Mouse (Mus musculus) left cerebral cortex, postnatal 25 days (tissue): ENCODE results near the gene Asphd2. TPM values are rescaled to one million over a fixed set of nuclear protein-coding genes. Genes with fewer than 3 reads are reported as not detected.
"Not testable (repeated sequence)": the region's sequence is repeated elsewhere in the genome, so short reads cannot be mapped to it uniquely, and the experiment has no call there.

Experiments
- DNase-seq, 2 experiments: peaks; one replicate each; pipeline ENCODE4 v3.0.0; 2022; ENCODE audit warnings: low spot score in 2 of 2, mixed read lengths in 1 of 2
- intact Hi-C: fragments of 180-260 bp; cut with DNase I; formaldehyde crosslinking; loops from one replicate; pipeline ENCODE4 v1.15.1; 2025
- total RNA-seq, 2 experiments: library from RNA; stranded (reverse); gene quantifications; 2 replicates each; pipeline ENCODE4 v1.2.3; 2021

The Asphd2 gene
- total RNA-seq: 100 to 1,000 TPM; 176 TPM

DNA sequence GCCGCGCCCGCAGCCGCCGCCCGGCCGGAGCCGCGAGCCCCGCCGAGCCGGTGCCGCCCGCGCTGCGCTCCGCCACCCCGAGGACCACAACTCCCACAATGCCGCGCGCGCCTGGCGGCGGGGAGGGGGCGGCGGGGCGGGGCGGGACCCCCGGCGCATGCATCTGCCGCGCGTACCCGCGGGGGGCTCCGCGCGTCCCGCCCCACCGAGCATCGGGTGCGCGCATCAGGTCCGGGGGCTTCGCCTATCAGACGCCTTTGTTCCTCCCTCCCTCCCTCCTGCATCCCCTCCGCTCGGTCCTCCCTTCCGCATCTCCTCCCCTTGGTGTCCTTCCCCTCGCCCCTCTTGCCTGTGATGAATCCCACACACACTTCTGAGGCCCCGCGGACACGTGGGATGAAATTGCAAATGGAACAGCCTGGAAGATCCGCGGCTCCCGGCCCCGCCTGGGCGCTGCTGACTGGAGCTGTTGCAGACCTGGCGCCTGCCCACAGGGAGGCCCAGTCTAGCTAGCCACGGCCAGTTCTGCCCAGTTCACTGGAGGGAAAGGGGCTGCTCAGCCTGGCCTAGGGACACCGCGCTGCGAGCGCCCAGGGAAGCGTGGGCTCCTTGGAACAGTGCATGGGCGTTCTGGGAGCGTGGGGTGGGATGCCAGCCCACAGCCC, at the start of gene Asphd2:
Asphd2 (minus strand) TSS at position 88 of the 665 bp plus-strand sequence.
- peak; percentile 85 to 92 for DNase-seq
- intact Hi-C loops: loop anchor here (1.0 to 2.0 kb wide), 2 partner anchors 32 to 51 kb away; no protein-coding TSS in a partner anchor

DNA sequence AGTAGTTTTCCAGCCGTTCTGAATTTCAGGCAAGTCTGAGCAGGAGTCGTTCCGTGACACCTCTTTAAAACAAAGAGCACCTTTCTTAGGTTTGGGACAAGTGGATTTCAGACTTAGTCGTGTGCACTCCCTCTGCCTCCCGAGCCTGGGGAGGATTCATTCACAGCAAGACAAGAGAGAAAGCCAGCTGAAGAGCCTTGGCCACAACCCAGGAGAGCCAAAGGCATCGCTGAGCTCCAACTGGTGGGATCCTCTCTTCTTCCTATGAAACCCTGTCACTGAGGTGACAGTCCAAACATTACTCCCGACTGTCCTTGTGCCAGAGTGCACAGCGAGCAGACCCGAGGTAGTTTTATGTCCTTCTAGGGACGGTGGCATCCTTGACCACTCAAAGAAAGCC, 43.9 kb upstream of the Asphd2 start:
- intact Hi-C loops: loop anchor here (10.0 kb wide), 1 partner anchor 616 kb away; no protein-coding TSS in a partner anchor
- DNase-seq: no peak

DNA sequence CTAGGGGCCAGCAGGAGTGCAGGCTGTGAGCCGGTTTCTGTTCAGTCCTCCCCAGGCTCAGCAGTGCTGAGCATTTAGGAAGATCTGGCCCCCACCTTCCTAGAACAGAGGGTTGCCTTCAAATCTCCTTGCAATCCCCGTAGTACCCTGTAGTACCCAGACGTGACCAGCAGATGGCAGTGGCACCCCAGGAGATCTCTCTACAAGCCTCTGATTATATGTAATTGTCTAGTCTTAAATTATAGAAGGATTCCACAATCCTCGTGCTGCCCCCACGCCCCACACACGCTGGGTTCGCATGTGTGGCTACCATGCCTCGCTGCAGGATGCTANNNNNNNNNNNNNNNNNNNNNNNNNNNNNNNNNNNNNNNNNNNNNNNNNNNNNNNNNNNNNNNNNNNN, 38.3 kb upstream of the Asphd2 start:
- DNase-seq: peak; percentile 84 to 91
- intact Hi-C loops: loop anchor here (5.0 to 10.0 kb wide), 2 partner anchors 429 to 622 kb away; no protein-coding TSS in a partner anchor

DNA sequence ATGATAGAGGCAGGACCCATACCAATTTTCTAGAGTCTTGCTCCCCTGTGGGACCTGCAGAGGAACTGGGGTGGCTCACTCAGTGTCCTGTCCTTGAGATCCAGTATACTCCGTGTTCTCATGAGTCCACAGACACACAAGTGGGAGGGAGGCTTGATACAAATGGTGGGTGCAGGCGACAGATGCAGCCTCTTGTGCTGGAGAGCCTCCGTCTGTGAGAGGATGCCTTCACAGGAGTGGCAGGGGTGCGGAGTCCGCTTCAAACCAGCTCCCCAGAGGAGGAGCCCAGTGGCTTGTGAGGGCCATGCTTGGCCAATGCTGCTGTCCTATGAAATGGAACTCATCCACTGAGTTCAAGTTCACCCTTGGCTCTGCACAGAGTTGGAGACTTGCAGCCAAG, 37.4 kb upstream of the Asphd2 start:
- DNase-seq: peak in 1 of 2 experiments; percentile 64
- intact Hi-C loops: loop anchor here (5.0 to 10.0 kb wide), 2 partner anchors 430 to 623 kb away; no protein-coding TSS in a partner anchor

DNA sequence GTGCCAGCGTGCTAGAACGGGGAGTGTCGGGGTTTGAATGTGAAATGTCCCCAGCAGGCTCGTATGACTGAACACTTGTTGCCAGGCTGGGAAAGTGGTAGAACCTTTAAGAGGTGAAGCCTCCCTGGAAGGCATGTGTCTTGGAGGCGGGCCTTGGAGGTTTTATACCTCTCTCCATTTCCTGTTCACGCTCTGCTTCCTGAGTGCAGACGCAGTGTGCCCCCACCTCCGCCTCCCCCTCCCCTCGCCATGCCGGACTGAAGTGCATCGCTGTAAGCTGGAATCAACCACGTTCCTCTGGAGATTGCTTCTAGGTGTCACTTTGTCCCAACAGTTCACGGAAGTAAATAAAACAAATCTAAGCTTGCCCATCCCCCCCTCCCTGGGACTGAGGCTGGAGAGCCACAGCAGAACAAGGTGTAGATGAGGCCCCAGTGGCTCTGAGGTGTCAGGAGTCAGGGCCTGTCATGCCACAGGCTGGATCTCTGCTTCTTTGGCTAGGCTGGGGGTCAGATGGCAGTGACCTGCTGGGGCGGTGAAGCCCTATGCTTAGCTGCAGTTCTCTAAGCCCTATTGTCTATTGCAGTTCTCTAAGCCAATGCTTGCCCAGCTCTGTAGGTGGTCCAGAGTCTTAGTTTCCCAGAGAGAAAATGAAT, 36.6 kb upstream of the Asphd2 start:
- no peak for DNase-seq
- intact Hi-C loops: loop anchor here (5.0 to 10.0 kb wide), 2 partner anchors 431 to 624 kb away; no protein-coding TSS in a partner anchor

DNA sequence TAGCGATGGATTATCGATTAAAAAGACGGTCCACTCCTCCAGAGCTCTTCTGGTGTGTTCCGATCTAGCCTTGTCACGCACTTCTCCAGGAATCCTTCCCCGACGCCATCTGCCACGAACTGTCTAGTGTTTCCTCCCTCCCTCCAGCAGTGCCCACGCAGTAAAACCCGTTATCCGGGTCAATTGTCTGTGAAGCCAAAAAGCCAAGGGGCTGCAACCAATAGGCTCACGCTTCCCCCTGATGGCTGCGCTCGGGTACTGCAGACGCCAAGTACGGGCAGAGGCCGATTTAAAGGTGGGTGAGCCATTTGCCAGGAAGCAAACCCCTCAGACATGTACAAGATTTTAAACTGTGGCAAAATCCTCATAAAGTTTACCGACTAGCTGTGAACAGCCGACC, 34.3 kb upstream of the Asphd2 start:
- intact Hi-C loops: loop anchor here (5.0 to 10.0 kb wide), 3 partner anchors 64 to 187 kb away; partner anchors contain the start of genes Hps4 and Srrd

DNA sequence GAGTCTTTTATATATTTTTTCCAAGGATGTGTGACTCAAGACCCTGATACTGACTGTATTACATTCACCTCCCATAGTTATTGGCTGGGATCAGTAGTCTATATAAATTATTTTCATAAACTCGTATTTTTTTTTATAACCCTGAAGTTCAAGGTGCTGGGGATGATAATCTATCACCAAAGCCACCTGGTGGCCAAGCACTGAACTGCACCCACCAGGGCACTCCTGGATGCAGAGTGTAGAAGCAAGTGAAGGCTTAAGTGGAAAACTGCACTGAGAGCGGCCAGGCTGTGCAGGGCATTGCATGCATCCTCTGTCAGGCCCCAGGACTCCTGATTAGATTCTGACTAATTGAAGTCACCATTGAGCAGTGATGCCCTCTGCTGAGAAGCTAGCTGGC, 32.6 kb upstream of the Asphd2 start:
- DNase-seq: peak; percentile 57 to 70
- intact Hi-C loops: loop anchor here (2.0 to 10.0 kb wide), 4 partner anchors 32 to 185 kb away; partner anchors contain the start of genes Asphd2, Hps4 and Srrd

More for the DNA sequence above, 34.3 kb upstream of the Asphd2 start:
- peak; percentile 68 to 70 for DNase-seq

DNA sequence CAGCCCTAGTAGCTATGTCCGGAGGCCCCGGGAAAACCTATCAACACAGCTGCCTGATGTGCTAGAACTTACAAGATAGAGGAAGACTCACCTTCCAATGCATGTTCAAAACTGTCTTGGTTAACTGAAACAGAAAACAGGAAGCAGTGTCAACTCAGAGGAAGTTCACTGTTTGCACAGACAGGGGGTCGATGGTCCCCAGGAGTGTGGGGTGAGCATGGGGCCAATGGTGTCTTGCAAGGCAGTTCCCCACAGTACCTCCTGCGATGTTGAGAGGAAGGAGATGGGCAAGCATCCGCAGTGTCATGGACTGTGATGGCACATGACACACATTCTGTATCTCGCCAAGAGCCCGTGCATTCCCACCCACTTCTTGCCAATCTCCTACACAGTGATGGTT, 32.0 kb upstream of the Asphd2 start:
- intact Hi-C loops: loop anchor here (2.0 to 10.0 kb wide), 4 partner anchors 32 to 184 kb away; partner anchors contain the start of genes Asphd2, Hps4 and Srrd
- DNase-seq: no peak

DNA sequence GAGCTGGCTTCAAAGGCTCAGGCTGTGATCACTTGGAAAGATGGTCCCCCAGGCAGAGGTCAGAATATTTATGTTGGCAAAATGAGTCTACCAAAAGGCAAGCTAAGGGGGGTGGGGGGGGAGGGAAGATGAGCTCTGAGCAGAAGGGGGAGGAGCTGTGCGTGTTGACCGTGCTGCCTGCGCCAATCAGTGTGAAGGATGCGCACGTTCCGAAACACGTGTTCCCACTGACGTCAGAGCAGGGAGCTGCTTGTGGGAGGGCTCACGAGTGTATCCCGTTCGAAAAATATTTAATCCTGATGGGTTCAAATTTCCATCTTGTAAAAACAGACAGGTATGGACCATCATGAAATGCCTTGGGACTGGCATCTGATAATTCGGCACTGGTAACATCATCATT, 24.9 kb upstream of the Asphd2 start:
- intact Hi-C loops: no loop called here
- no peak for DNase-seq

DNA sequence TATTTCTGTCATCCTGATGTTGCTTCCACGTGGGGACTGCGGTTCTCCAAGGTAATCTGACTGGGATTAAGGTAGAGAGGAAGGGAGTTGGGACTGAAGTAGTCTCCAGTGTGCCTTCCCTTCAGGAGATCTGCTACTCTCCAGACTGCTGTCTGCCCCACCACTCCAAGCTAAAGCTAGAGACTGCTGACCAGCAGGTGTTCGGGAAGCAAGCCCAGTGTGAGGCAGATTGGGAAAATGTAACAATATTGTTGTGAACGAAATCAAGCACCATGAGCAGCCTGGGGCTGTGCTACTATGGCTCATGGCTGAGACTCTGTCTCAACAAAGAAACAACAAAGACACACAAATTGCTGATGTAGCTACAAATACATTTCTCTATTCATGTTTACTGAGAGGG, 23.4 kb upstream of the Asphd2 start:
- DNase-seq: no peak

DNA sequence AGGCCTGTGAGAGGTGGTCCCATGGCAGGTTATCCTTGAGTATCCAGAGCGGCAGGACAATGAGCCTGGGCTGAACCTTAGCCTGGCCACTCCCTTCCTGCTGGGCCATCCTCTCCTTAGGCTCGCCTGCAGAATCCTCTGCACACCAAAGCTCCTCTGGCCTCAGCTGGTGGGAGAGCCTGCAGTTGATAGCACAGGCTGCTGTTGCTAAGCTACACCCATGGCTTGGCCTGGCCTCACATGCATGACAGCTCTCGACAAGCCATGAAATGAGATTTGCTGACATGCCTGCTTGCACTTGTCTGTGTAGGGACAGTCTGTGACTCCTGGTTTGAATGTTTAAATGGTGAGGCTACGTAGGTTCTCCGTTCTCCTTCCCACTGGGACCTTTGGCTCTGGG, 22.0 kb upstream of the Asphd2 start:
- intact Hi-C loops: no loop called here
- no peak for DNase-seq

More for the DNA sequence above, 23.4 kb upstream of the Asphd2 start:
- intact Hi-C loops: no loop called here

DNA sequence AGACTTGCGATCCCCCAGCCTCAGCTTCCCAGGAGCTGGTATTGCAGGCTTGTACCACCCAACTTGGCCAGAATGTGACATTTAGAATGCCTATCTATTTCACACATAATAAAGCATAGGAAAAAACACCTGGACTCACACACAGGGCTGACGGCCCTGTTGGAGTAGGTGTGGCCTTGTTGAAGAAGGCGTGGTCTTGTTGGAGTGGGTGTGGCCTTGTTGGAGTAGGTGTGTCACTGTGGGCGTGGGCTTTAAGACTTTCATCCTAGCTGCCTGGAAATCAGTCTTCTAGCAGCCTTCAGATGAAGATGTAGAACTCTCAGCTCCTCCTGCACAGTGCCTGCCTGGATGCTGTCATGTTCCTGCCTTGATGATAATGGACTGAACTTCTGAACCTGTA, 18.1 kb upstream of the Asphd2 start:
- DNase-seq, intact Hi-C loops: not testable (repeated sequence)

DNA sequence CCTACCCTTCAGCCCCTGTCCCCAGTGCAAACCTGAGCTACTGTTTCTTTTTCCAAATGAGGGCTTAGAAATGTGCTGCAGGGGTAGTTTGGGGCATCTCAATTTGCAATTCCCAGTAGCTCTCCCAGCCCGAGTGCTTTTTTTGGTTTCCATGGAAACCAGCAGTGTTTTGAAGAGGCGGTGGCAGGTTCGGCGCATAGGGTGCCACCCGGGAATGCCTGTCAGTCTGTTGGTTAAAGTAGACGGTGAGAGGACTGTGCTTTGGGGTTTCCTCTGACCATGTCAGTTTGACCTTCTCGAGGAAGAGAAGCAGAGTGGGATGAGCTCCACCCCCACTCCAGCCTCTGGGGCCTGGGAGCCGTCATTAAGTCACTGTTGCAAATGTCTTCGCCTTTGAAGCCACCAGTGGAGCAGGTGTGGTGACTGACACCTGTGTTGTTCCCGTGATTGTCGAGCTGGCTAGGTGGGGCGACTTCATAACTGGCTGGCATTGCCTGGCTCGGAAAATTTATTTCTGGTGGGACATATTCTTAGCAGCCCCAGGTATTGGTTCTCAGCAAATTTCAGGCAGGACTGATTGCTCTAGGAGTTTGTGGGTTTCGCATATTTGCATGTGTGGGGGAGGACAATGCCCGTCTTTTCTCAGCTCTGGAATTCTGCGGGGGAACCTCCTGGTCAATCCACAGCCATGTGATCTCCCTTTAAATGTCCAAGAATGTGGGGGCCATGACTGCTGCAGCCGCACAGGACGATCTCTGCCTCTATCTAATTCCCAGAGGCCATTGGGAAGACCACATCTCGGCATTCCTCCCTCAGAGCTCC, 17.1 kb upstream of the Asphd2 start:
- intact Hi-C loops: no loop called here
- DNase-seq: peak; percentile 76 to 87

DNA sequence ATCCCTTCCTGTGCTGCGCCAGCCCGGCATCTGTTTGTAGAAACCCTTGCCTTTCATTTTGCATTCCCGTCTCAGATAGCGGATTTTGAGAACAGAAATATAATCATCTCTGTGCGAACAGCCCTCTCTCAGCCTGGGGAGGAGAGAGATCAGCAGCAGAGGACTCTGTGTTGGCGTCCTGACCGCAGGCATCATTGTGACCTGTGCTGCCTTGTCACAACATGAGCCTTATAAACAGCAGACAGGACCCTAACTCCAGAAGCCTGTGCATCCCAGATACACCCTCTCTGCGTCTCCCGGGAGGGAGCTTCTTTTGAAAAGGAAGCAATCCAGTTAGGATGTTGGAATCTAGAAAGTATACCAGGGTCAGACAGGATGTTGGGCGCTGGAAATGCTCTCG, 16.4 kb upstream of the Asphd2 start:
- peak in 1 of 2 experiments; percentile 61 for DNase-seq
- intact Hi-C loops: no loop called here

DNA sequence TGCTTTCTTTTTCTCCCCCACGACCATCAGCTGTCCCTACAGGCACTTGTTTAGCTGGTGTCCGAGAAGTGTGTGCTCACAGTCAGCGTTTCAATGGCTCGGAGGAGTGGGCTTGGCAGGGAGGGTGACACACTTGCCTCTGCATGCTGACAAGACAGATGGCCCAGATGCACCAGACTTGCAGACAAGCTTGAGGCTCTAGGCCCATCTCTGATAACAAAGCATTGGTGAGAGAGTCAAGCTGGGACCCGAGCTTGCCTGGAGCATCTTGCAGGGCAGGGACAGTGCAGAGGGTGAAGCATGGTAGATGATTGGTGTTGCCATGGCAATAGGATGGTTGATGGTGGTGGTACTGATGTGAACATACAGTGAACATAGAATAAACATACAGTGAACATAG, 14.6 kb upstream of the Asphd2 start:
- intact Hi-C loops: no loop called here
- DNase-seq: no peak

DNA sequence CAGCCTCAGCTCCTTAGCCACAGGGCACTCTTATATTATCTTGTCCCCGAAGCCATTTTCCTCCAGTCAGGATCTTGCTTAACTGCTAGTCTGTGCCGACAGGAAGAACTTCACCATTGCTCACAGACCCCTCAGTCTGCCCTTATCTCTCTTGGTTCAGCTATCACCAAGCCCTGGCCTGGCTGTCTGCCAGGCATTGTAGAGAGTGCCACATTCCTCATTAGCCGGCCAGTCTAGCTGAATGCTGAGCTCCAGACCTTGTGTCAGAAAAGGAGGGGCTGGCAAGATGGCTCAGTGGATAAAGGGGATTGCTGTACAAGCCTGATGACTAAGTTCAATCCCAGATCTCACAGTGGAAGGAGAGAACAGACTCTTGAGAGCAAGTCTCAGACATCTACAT, 11.4 kb upstream of the Asphd2 start:
- intact Hi-C loops: no loop called here
- no peak for DNase-seq

DNA sequence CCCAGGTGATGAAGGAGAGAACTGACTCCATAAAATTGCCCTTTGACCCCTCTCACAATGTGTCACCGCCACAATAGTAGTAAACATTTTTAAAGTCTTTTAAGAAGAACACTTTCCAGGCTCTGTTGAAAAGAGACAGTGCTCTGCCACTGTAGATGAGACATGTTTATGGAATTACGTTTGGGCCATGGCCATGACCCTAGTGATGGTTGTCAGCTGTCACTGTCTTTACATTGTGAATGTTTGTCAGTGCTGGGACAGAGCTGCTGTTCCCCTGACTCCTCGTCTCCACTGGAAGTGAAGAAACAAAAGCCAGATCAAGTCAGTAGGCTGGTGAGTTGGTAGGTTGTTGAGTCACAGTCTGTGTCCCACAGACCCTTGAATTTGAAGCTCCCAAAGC, 7.8 kb upstream of the Asphd2 start:
- intact Hi-C loops: no loop called here
- no peak for DNase-seq

DNA sequence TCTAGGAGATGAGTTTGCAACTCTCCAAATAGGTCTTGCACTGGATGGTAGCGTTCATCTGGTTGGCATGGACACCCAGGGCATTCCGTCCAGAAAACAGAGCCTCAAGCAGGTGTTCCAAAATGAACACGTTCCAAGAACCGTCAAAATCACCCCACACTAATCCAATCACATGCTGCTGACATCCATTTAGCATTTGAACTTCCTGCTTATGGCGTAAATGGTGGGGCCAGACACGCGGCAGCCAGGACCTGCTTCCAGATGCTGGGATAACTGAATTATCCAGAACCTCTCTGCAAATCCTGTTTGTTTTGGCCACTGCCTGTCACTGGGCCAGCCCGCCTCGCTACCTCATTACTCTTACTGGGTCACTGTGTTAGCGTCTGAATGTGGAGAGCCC, 4.6 kb upstream of the Asphd2 start:
- intact Hi-C loops: no loop called here
- DNase-seq: no peak

DNA sequence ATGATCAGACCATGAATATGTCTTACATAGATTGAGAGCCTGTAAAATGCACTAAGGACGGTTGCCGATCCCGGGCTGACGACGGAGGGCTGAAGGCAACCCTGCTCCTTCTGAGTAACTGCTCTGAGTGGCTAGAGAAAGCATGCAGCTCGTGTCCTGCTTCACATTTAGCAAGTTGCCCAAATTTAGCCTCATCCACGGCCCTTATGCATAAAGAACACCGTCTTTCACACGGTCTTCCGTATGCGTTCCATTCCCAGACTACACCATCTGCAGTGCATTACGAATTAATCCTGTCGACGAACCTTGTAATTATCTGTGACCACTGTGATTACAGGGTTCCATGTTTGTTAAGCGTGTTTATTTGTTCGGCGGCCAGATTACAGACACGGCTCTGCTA, 1.4 kb upstream of the Asphd2 start:
- intact Hi-C loops: no loop called here
- peak in 1 of 2 experiments; percentile 68 for DNase-seq

DNA sequence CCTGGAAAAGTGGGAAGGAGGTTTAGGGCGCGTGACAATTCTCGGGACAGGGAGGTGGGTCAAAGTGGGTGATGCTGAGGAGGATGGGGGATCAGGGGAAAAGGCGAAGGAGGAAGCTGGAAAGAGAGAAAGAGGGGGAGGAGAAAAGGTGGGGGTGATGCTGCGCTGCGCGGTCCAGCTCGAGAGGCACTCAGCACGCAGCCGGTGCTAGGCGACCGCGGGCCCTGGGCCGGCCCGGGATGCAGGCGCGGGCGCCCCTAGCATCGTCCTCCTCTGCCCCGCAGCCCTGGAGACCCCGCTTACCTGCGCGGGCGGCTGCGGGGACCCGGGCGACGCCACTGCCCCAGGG, 277 bp downstream of the Asphd2 start:
- intact Hi-C loops: loop anchor here (1.0 to 2.0 kb wide), 2 partner anchors 32 to 50 kb away; no protein-coding TSS in a partner anchor
- peak in 1 of 2 experiments; percentile 38 for DNase-seq
